Mouse (Mus musculus) heart, postnatal 0 days (tissue): ENCODE results near the gene Crybg3. TPM values are rescaled to one million over a fixed set of nuclear protein-coding genes. Genes with fewer than 3 reads are reported as not detected.

ENCODE experiments used
- ATAC-seq: fragments of 200-750 bp; cut with Nextera tagmentation; 2 replicates; pipeline ENCODE4 v1.8.0; 2017; ENCODE audit warnings: low read depth, moderate number of reproducible peaks, moderate library complexity; ENCODE audit not compliant: insufficient read depth
- DNase-seq: peaks from one replicate; pipeline ENCODE4 v3.0.0-alpha.2; 2016; ENCODE audit warnings: low spot score
- H3K27ac ChIP-seq: fragments of 300-500 bp; sonication (generic); 2 replicates; pipeline ENCODE4 v1.5.1; 2014; ENCODE audit warnings: low read depth, mild to moderate bottlenecking
- H3K27me3 ChIP-seq: fragments of 300-500 bp; sonication (generic); 2 replicates; pipeline ENCODE4 v1.6.1; 2014; ENCODE audit warnings: low read length, mixed read lengths; ENCODE audit not compliant: control insufficient read depth, insufficient read depth
- H3K36me3 ChIP-seq: fragments of 300-500 bp; sonication (generic); replicated peaks from 2 replicates; pipeline ENCODE4 v1.6.1; 2014; ENCODE audit warnings: low read length, mixed read lengths; ENCODE audit not compliant: control insufficient read depth, insufficient read depth
- H3K4me1 ChIP-seq: fragments of 300-500 bp; sonication (generic); 2 replicates; pipeline ENCODE4 v1.6.1; 2014; ENCODE audit warnings: antibody characterized with exemption; ENCODE audit not compliant: control insufficient read depth, insufficient read depth
- H3K4me2 ChIP-seq: fragments of 300-500 bp; sonication (generic); 2 replicates; pipeline ENCODE4 v1.6.1; 2014; ENCODE audit warnings: low read depth, mild to moderate bottlenecking, low read length, moderate library complexity
- H3K4me3 ChIP-seq: fragments of 300-500 bp; sonication (generic); 2 replicates; pipeline ENCODE4 v1.5.1; 2014; ENCODE audit warnings: low read depth, low read length
- H3K9ac ChIP-seq: fragments of 300-500 bp; sonication (generic); replicated peaks from 2 replicates; pipeline ENCODE4 v1.6.1; 2014; ENCODE audit warnings: low read depth, low read length, mixed read lengths
- H3K9me3 ChIP-seq: fragments of 300-500 bp; sonication (generic); replicated peaks from 2 replicates; pipeline ENCODE4 v1.6.1; 2016; ENCODE audit warnings: low read length; ENCODE audit not compliant: control insufficient read depth
- CTCF ChIP-seq: IDR thresholded peaks from 2 replicates; pipeline ENCODE4 v1.5.1; 2016; ENCODE audit warnings: antibody characterized with exemption, control low read depth, low read depth
- EP300 ChIP-seq: IDR thresholded peaks from 2 replicates; pipeline ENCODE4 v1.6.1; 2016; ENCODE audit warnings: antibody characterized with exemption, low read depth
- WGBS: fragments of 180-500 bp; shearing (Covaris S2); extraction: QIAGEN DNeasy Blood & Tissue Kit; methylation state at CpG from one replicate; pipeline ENCODE4 v1.1.7; 2014; 5-methylcytosine and 5-hydroxymethylcytosine counted together
- polyA plus RNA-seq: library from polyadenylated mRNA; unstranded; fragments of >200 nt; fragmentation: Nextera tagmentation; extraction: Ambion mirVana; gene quantifications from 2 replicates; pipeline ENCODE4 v1.2.1, GENCODE M21; 2015
- total RNA-seq: library from RNA; depleted of rRNA; stranded (reverse); fragments of >200 nt; gene quantifications from 2 replicates; pipeline ENCODE4 v1.2.3, GENCODE M21; 2014; ENCODE audit warnings: low replicate concordance

The Crybg3 gene
- total and polyA plus RNA-seq, 2 experiments from 2014 or later = 8.9 to 26.9 TPM

DNA sequence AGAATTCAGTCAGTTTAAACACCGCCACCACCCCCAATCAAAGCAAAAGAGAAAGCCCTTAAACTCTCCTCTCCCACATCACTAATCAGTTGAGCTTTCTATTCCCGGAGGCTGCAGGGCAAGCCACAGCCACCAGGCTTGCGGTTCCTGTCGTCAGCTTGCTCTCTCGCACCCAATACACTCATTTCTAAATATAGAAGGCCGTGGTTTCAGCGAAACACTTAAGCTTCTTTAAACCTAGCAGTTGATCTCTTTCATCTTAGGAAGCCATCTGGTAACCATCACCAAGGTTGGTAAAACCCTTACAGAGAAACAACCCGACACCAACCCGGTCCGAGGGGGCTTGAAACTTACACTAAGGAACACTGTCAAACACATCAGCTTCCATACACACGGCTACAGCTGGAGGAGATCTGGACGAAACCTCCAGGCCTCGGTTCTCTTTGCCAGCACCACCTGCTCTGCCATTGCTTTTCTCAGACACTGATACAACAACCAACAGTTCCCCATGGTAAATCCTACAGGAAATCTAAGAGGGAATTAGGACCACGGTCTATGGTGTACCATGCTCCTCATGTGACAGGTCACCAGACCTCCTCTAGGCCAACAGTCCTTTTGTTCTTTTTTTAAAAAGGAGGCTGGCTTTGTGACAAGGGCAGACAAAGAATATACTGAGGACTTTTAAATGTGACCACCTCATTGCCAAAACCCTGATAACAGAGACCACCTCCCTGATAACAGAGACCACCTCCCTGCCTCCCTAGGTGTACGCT lies 83.1 kb downstream of the Crybg3 start:
- Histone ChIP-seq H3K9ac (no peak overlapping the region), H3K27me3 (no peaks in the 10 kb centered on the region), H3K4me1 (peaks cover 19% of the 10 kb centered on the region), H3K9me3 (no peaks in the 10 kb centered on the region), H3K36me3 (peaks cover 21% of the 10 kb centered on the region), H3K4me2 (peak overlapping the region; percentile 48), H3K4me3 (peak overlapping the region; percentile 20; the same call in 1 of the 2 replicates), H3K27ac (peak overlapping the region; percentile 93)
- WGBS = 28% methylated on average over 15 of the region's 15 CpGs
- TF ChIP-seq EP300 (0 out of 2 replicates have a peak, but pooled peaks have one; percentile 56), CTCF (peak; percentile 48)
- DNase-seq (peak; percentile 85), ATAC-seq (peak; percentile 95)

DNA sequence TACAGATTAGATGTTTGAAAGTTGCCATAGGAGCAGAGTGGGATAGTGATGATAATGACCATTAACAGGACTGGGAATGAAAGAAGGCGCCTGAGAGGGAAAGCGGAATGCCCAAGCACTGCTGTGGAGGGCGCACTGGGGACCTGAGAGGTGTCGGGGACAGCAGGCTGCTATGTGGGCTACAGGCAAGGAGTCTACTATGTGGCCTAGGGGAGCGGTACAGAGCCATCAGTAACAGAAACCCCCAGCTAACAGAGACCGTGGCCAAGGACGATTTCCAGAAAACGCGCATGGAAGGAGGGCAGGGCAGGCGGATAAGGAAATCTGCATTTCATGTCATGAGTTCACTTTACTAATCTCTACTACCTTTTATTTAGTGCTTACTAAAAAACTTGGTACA lies 83.8 kb downstream of the Crybg3 start:
- Histone ChIP-seq H3K4me3 (peak overlapping the region; percentile 20; the same call in 1 of the 2 replicates), H3K27me3 (no peaks in the 10 kb centered on the region), H3K4me2 (peak overlapping the region; percentile 48), H3K36me3 (peaks cover 22% of the 10 kb centered on the region), H3K27ac (peak overlapping the region; percentile 93), H3K9me3 (no peaks in the 10 kb centered on the region), H3K9ac (0 out of 2 replicates have a peak overlapping the region, but pooled peaks have one; percentile 30), H3K4me1 (peaks cover 19% of the 10 kb centered on the region)
- DNase-seq = peak; percentile 52
- 39% methylated on average over 10 of the region's 10 CpGs for WGBS
- TF ChIP-seq CTCF = no peak
- no peak for TF ChIP-seq EP300
- peak; percentile 82 for ATAC-seq

DNA sequence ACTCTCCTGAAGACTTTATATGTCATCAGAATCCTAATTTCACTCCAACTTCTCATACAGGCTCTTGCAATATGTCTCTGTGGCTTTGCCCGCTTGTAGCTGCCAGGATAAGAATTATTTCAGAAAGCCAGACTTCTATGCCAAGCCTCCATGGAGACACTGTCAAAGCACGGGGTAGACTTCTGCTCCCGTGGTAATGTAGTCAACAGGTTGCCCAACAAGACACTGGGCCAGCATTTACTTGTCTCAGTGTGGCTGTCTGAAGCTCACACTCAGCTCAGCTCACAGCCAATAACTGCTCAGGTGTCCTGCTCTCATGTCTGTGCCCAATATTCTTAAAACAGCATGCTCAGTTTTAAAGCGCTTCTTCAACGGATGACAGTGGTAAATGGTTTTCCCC lies 85.6 kb downstream of the Crybg3 start:
- Histone ChIP-seq H3K4me3 (no peak overlapping the region), H3K9ac (no peak overlapping the region), H3K9me3 (no peaks in the 10 kb centered on the region), H3K27ac (no peak overlapping the region), H3K4me1 (peaks cover 19% of the 10 kb centered on the region), H3K4me2 (no peak overlapping the region), H3K27me3 (no peaks in the 10 kb centered on the region), H3K36me3 (peaks cover 32% of the 10 kb centered on the region)
- DNase-seq (no peak), ATAC-seq (no peak)
- 88% methylated on average over 5 of the region's 5 CpGs for WGBS
- TF ChIP-seq CTCF = no peak
- no peak for TF ChIP-seq EP300

DNA sequence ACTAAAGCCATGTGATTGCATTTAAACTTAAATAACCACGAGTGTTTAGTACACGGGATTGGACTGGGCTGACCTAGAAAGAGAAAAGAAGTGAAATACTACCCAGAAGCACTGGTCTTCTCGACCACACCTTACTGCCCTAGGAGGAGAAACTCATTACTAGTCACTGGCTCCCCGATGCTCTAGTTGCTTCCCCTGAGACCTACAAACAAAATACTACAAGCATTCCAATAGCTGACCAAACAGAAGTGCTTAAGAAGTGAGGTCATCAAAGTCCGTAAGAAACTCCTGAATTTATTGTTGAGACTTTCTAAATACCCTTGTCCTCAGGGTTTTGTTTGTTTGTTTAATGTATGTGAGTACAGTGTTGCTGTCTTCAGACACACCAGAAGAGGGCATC lies 90.9 kb downstream of the Crybg3 start:
- peak; percentile 4 for DNase-seq
- Histone ChIP-seq H3K4me3 (no peak overlapping the region), H3K27me3 (no peaks in the 10 kb centered on the region), H3K4me1 (no peaks in the 10 kb centered on the region), H3K4me2 (no peak overlapping the region), H3K9me3 (no peaks in the 10 kb centered on the region), H3K9ac (no peak overlapping the region), H3K27ac (no peak overlapping the region), H3K36me3 (peaks cover 64% of the 10 kb centered on the region)
- no peak for ATAC-seq
- no peak for TF ChIP-seq EP300
- no peak for TF ChIP-seq CTCF
- WGBS = 88% methylated on average over 5 of the region's 5 CpGs

DNA sequence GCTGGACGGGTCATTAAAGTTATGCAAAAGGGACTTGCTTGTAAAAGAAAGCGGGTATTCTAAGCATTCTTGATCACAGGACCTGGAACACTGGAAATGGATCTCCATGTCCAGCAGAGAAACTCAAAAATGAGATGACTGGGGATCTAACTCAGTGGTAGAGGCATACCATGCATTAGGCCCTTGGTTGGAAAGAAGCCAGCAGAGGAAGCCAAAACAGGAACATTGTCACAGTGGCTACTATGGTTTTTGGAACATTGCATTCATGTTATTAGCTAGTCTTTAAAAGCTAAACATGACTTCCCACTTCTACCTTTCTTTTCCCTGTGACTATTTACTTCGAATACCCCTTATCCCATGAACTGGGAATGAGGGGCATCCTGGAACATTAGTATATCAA lies 101.6 kb downstream of the Crybg3 start:
- Histone ChIP-seq H3K27ac (no peak overlapping the region), H3K9me3 (no peaks in the 10 kb centered on the region), H3K9ac (no peak overlapping the region), H3K4me2 (no peak overlapping the region), H3K4me1 (no peaks in the 10 kb centered on the region), H3K27me3 (no peaks in the 10 kb centered on the region), H3K4me3 (no peak overlapping the region), H3K36me3 (peaks cover 84% of the 10 kb centered on the region)
- DNase-seq (no peak), ATAC-seq (no peak)
- WGBS = 91% methylated on average over 3 of the region's 3 CpGs
- TF ChIP-seq EP300 = no peak
- no peak for TF ChIP-seq CTCF

DNA sequence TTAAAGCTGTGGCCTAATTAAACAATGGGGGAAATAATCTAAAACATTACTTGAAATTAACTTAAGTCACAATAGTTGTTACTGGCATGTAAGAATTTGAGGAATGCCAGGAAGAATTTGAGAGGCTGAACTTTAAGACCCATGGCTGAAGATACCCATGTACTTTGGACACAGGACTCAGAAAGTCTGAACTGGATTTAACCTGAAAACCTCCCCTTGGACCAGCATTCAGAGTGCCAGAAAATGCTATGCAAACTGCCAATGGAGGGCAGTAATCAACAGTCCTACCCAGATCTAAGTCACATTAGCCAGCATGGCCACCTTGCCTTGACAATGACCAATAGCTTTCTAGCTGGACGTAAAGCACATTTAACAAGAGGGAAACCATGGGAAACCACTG lies 102.8 kb downstream of the Crybg3 start:
- WGBS = 77% methylated on average over 1 of the region's 1 CpGs
- no peaks in the 10 kb centered on the region for H3K27me3 ChIP-seq

More for the DNA sequence above, 102.8 kb downstream of the Crybg3 start:
- H3K9ac ChIP-seq = no peak overlapping the region
- H3K4me1 ChIP-seq = no peaks in the 10 kb centered on the region
- no peak for DNase-seq
- H3K4me3 ChIP-seq = no peak overlapping the region
- H3K4me2 ChIP-seq = no peak overlapping the region
- peaks cover 84% of the 10 kb centered on the region for H3K36me3 ChIP-seq
- H3K27ac ChIP-seq = 0 out of 2 replicates have a peak overlapping the region, but pooled peaks have one; percentile 34
- no peaks in the 10 kb centered on the region for H3K9me3 ChIP-seq
- TF ChIP-seq EP300 (no peak), CTCF (peak; percentile 16; the same call in 1 of the 2 replicates)
- no peak for ATAC-seq
